Mouse (Mus musculus) adrenal gland, postnatal 10 days (tissue): ENCODE results near the gene Pold2. TPM values are rescaled to one million over a fixed set of nuclear protein-coding genes. Genes with fewer than 3 reads are reported as not detected.

ENCODE experiments used
- total RNA-seq, 2 experiments: library from RNA; stranded (reverse); gene quantifications; 2 replicates each; pipeline ENCODE4 v1.2.3; 2021

Gene Pold2
- total RNA-seq, 2 experiments from 2014 or later: 48.6 to 53.0 TPM

Other genes starting within 250 kb of the Pold2 start
- 100 to 1,000 TPM; 155 to 166 TPM for gene Mrps24, start 162.6 kb downstream of the Pold2 start, total RNA-seq
- 10 to 100 TPM; 65.1 to 66.5 TPM for gene Urgcp, start 115.9 kb downstream of the Pold2 start, total RNA-seq
- 10 to 100 TPM; 51.5 to 57.5 TPM for gene Dbnl, start 89.8 kb downstream of the Pold2 start, total RNA-seq
- 100 to 1,000 TPM in 1 of 2 experiments, 10 to 100 TPM in 1; 37.0 to 157 TPM for gene Pgam2, start 74.6 kb downstream of the Pold2 start, total RNA-seq
- gene Polm, start 40.3 kb downstream of the Pold2 start, total RNA-seq: 10 to 100 TPM in 1 of 2 experiments, 1 to 10 TPM in 1; 6.3 to 13.7 TPM
- 100 to 1,000 TPM; 153 to 172 TPM for gene Aebp1, start 16.3 kb downstream of the Pold2 start, total RNA-seq
- under 1 TPM in 1 of 2 experiments, not detected in 1; 0.66 TPM for gene Myl7, start 20.5 kb upstream of the Pold2 start, total RNA-seq
- 1 to 10 TPM; 2.9 to 3.0 TPM for gene Gck, start 71.8 kb upstream of the Pold2 start, total RNA-seq
- 10 to 100 TPM; 71.5 to 79.3 TPM for gene Ykt6, start 77.4 kb upstream of the Pold2 start, total RNA-seq
- gene Camk2b, start 188.1 kb upstream of the Pold2 start, total RNA-seq: 10 to 100 TPM; 15.7 to 30.4 TPM